Mouse (Mus musculus): ENCODE data around the gene Rsg1.

- TF ChIP-seq TAL1 (IDR thresholded peaks at IDR 0.05; ENCODE audit: low read length) = no peak
- no peak for TF ChIP-seq GATA1 (IDR thresholded peaks at IDR 0.05; ENCODE audit: low read length)
These were observed 46.6 kb upstream of the Rsg1 start for GRCm38 (mm10) chr4:141167156-141167555.

All from erythroblast, embryonic 14.5 days (primary cell).